Mouse (Mus musculus) liver, embryonic 14.5 days (tissue): Measurements from ENCODE around the gene Trim37. TPM values are rescaled to one million over a fixed set of nuclear protein-coding genes. Genes with fewer than 3 reads are reported as not detected.

Source experiments
- ATAC-seq: fragments of 200-750 bp; cut with Nextera tagmentation; 2 replicates; pipeline ENCODE4 v1.8.0; 2017; ENCODE audit warnings: moderate number of reproducible peaks, mild to moderate bottlenecking, moderate library complexity; ENCODE audit not compliant: insufficient read depth
- DNase-seq, 3 experiments: peaks; one replicate each; pipeline ENCODE4 v3.0.0-alpha.2; 2012 to 2013; ENCODE audit warnings: low read depth in 3 of 3, low spot score in 3 of 3
- H3K27ac ChIP-seq: fragments of 300-500 bp; sonication (generic); 2 replicates; pipeline ENCODE4 v1.5.1; 2014; ENCODE audit warnings: moderate library complexity, mild to moderate bottlenecking, control low read depth, inconsistent platforms
- H3K27me3 ChIP-seq: fragments of 300-500 bp; sonication (generic); 2 replicates; pipeline ENCODE4 v1.6.1; 2014; ENCODE audit warnings: mild to moderate bottlenecking, low read length, moderate library complexity; ENCODE audit not compliant: control insufficient read depth, insufficient read depth
- H3K36me3 ChIP-seq: fragments of 300-500 bp; sonication (generic); replicated peaks from 2 replicates; pipeline ENCODE4 v1.6.1; 2014; ENCODE audit warnings: low read depth; ENCODE audit not compliant: control insufficient read depth, insufficient read depth
- H3K4me1 ChIP-seq, 2 experiments: fragments of 200-500 bp in 1 of 2; fragments of 300-500 bp in 1 of 2; sonication (generic) in 1 of 2; replicated peaks; 2 replicates each; pipeline ENCODE4 v1.6.1; 2012 to 2014; ENCODE audit warnings: antibody characterized with exemption in 1 of 2, inconsistent platforms in 1 of 2, low read length in 1 of 2; ENCODE audit not compliant: control insufficient read depth in 2 of 2, insufficient read depth in 2 of 2
- H3K4me2 ChIP-seq: fragments of 300-500 bp; sonication (generic); 2 replicates; pipeline ENCODE4 v1.6.1; 2014; ENCODE audit warnings: low read depth, mild to moderate bottlenecking, control low read depth, moderate library complexity
- H3K4me3 ChIP-seq, 2 experiments: fragments of 200-500 bp in 1 of 2; fragments of 300-500 bp in 1 of 2; sonication (generic) in 1 of 2; 2 replicates each; pipeline ENCODE4 v1.5.1; 2012 to 2014; ENCODE audit warnings: low read depth in 2 of 2, low read length in 2 of 2, mild to moderate bottlenecking in 2 of 2, control low read depth in 1 of 2, inconsistent platforms in 1 of 2, moderate library complexity in 1 of 2; ENCODE audit not compliant: insufficient read depth in 1 of 2
- H3K9ac ChIP-seq: fragments of 300-500 bp; sonication (generic); replicated peaks from 2 replicates; pipeline ENCODE4 v1.6.1; 2014; ENCODE audit warnings: mild to moderate bottlenecking, control low read depth, moderate library complexity
- H3K9me3 ChIP-seq: fragments of 300-500 bp; sonication (generic); 2 replicates; pipeline ENCODE4 v1.6.1; 2016; ENCODE audit warnings: low read length, mixed read lengths; ENCODE audit not compliant: control insufficient read depth
- CTCF ChIP-seq: IDR thresholded peaks from 2 replicates; pipeline ENCODE4 v1.5.1; 2016; ENCODE audit warnings: antibody characterized with exemption, low read depth, control low read depth
- EP300 ChIP-seq: IDR thresholded peaks from 2 replicates; pipeline ENCODE4 v1.6.1; 2016; ENCODE audit warnings: antibody characterized with exemption, low read depth
- WGBS: fragments of 180-500 bp; shearing (Covaris S2); extraction: QIAGEN DNeasy Blood & Tissue Kit; methylation state at CpG from one replicate; pipeline ENCODE4 v1.1.7; 2014; ENCODE audit not compliant: insufficient replicate concordance; 5-methylcytosine and 5-hydroxymethylcytosine counted together
- polyA plus RNA-seq, 2 experiments: library from polyadenylated mRNA; depleted of rRNA in 1 of 2; stranded (reverse) in 1 of 2; unstranded in 1 of 2; fragments of >200 nt; fragmentation: Nextera tagmentation in 1 of 2; extraction: Ambion mirVana in 1 of 2; gene quantifications; 2 replicates each; pipeline versions ENCODE4 v1.2.1 to v1.2.3; 2012 to 2014

The Trim37 gene
- polyA plus RNA-seq, 2 experiments: 7.9 to 21.1 TPM

GRCm38 (mm10) chr11:87110172-87110909 lies 16.5 kb upstream of the Trim37 start:
- H3K4me2 ChIP-seq: peak overlapping the region; percentile 84
- H3K9me3 ChIP-seq: no peaks in the 10 kb centered on the region
- H3K9ac ChIP-seq: peak overlapping the region; percentile 96
- no peak for TF ChIP-seq EP300
- TF ChIP-seq CTCF: no peak
- WGBS: 5% methylated on average over 9 of the region's 9 CpGs
- H3K4me3 ChIP-seq: peak overlapping the region; percentile 86 to 100
- H3K4me1 ChIP-seq: peaks cover 1 to 4% of the 10 kb centered on the region in 2 experiments; a peak in 3 of 4 replicates
- ATAC-seq (no peak), DNase-seq (no peak)
- peaks cover 46% of the 10 kb centered on the region for H3K36me3 ChIP-seq
- no peaks in the 10 kb centered on the region for H3K27me3 ChIP-seq
- H3K27ac ChIP-seq: peak overlapping the region; percentile 86

GRCm38 (mm10) chr11:87121864-87122263 lies 5.0 kb upstream of the Trim37 start:
- Histone ChIP-seq H3K9me3 (no peaks in the 10 kb centered on the region), H3K27ac (no peak overlapping the region), H3K27me3 (no peaks in the 10 kb centered on the region), H3K9ac (no peak overlapping the region), H3K4me1 (0 out of 4 replicates have a peak, but pooled peaks cover 0 to 6% of the 10 kb centered on the region in 2 experiments), H3K4me3 (no peak overlapping the region), H3K4me2 (no peak overlapping the region), H3K36me3 (peaks cover 58% of the 10 kb centered on the region)
- ATAC-seq (no peak), DNase-seq (no peak)
- TF ChIP-seq CTCF: no peak
- no peak for TF ChIP-seq EP300
- WGBS: 69% methylated on average over 8 of the region's 8 CpGs

- Histone ChIP-seq H3K4me2 (peak overlapping the region; percentile 79), H3K9me3 (no peaks in the 10 kb centered on the region), H3K27me3 (no peaks in the 10 kb centered on the region), H3K36me3 (peaks cover 35% of the 10 kb centered on the region), H3K27ac (no peak overlapping the region), H3K4me1 (peaks cover 5 to 13% of the 10 kb centered on the region in 2 experiments; a peak in 3 of 4 replicates), H3K9ac (0 out of 2 replicates have a peak overlapping the region, but pooled peaks have one; percentile 24), H3K4me3 (no peak overlapping the region)
- ATAC-seq (no peak), DNase-seq (no peak)
- 53% methylated on average over 4 of the region's 4 CpGs for WGBS
- no peak for TF ChIP-seq EP300
- no peak for TF ChIP-seq CTCF
Measured at GRCm38 (mm10) chr11:87125562-87125961, 1.3 kb upstream of the Trim37 start.

DNA sequence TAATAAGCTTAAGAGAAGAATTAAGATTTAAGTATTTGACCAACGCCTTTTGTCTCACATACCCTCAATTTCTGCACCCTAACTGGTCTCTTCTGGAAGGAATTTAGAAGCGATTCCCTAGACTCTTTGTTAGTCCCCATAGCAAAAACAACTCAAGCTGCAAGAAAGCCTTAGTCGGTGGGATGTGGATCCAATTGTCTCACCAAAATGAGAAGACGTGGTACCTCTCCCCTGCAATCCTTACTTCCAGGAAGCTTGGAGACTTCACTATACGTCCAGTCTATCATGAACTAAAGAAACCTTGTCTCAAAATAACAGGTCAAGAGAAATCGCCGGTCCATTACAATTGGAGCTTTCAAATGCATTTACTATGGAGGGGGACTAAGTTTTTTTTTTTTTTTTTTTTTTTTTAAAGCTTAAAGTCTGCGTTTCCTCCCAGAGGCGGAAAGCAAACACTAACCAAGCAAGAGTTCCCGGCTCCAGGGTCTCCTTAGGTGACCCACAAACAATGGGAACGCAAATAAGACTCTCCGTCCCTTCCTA lies 525 bp upstream of the Trim37 start:
- no peaks in the 10 kb centered on the region for H3K27me3 ChIP-seq
- H3K36me3 ChIP-seq: peaks cover 34% of the 10 kb centered on the region
- peak overlapping the region; percentile 24 for H3K27ac ChIP-seq
- no peak for DNase-seq
- peaks cover 5 to 13% of the 10 kb centered on the region in 2 experiments; a peak in 3 of 4 replicates for H3K4me1 ChIP-seq
- WGBS: 4% methylated on average over 12 of the region's 12 CpGs
- no peak for TF ChIP-seq CTCF
- 0 out of 2 replicates have a peak, but pooled peaks have one; percentile 14 for TF ChIP-seq EP300
- H3K9ac ChIP-seq: peak overlapping the region; percentile 52
- H3K4me2 ChIP-seq: peak overlapping the region; percentile 79
- H3K9me3 ChIP-seq: no peaks in the 10 kb centered on the region
- no peak for ATAC-seq
- peak overlapping the region; percentile 76 to 86 for H3K4me3 ChIP-seq

- 84% methylated on average over 4 of the region's 4 CpGs for WGBS
- H3K9me3 ChIP-seq: no peaks in the 10 kb centered on the region
- no peak overlapping the region for H3K4me2 ChIP-seq
- DNase-seq: no peak
- no peak overlapping the region for H3K27ac ChIP-seq
- peaks cover 5% of the 10 kb centered on the region for H3K36me3 ChIP-seq
- H3K4me3 ChIP-seq: no peak overlapping the region
- TF ChIP-seq CTCF: no peak
- TF ChIP-seq EP300: no peak
- no peak overlapping the region for H3K9ac ChIP-seq
- no peak for ATAC-seq
- no peaks in the 10 kb centered on the region for H3K27me3 ChIP-seq
- no peaks in the 10 kb centered on the region for H3K4me1 ChIP-seq
Measured at GRCm38 (mm10) chr11:87136233-87136632, 9.4 kb downstream of the Trim37 start.
